Mouse (Mus musculus) myocyte (in vitro differentiated cells): ENCODE measurements around the gene Ccdc88a. TPM values are rescaled to one million over a fixed set of nuclear protein-coding genes. Genes with fewer than 3 reads are reported as not detected.

ENCODE experiments used
- H3K27me3 ChIP-seq: one replicate; pipeline ENCODE4 v1.6.1; 2011; ENCODE audit not compliant: control insufficient read depth, insufficient read depth, insufficient read length
- H3K36me3 ChIP-seq: one replicate; pipeline ENCODE4 v1.6.1; 2011; ENCODE audit not compliant: control insufficient read depth, insufficient read depth
- H3K4me2 ChIP-seq: one replicate; pipeline ENCODE4 v1.6.1; 2011; ENCODE audit warnings: low read depth, control low read depth
- H3K4me3 ChIP-seq: one replicate; pipeline ENCODE4 v1.5.1; 2011; ENCODE audit warnings: mild to moderate bottlenecking, control low read depth, moderate library complexity
- H3K79me2 ChIP-seq: one replicate; pipeline ENCODE4 v1.6.1; 2011; ENCODE audit not compliant: control insufficient read depth, insufficient read depth
- H3ac ChIP-seq: one replicate; pipeline ENCODE4 v1.6.1; 2011; ENCODE audit not compliant: control insufficient read depth, insufficient read length
- CEBPB ChIP-seq: IDR thresholded peaks from 2 replicates; pipeline ENCODE4 v1.6.1; 2011; ENCODE audit warnings: mild to moderate bottlenecking, moderate library complexity; ENCODE audit not compliant: poor library complexity, insufficient read depth, severe bottlenecking
- E2F4 ChIP-seq: IDR thresholded peaks from one replicate; pipeline ENCODE4 v1.6.1; 2011; ENCODE audit warnings: mild to moderate bottlenecking, control low read depth, moderate library complexity; ENCODE audit not compliant: insufficient read depth
- MAX ChIP-seq: IDR thresholded peaks from one replicate; pipeline ENCODE4 v1.6.1; 2011; ENCODE audit warnings: low read depth, mild to moderate bottlenecking, control low read depth
- MYOD1 ChIP-seq, 3 experiments: IDR thresholded peaks; one replicate each; pipeline ENCODE4 v1.6.1; 2011; ENCODE audit warnings: control low read depth in 2 of 3, low read depth in 2 of 3, mild to moderate bottlenecking in 2 of 3, moderate library complexity in 1 of 3; ENCODE audit not compliant: insufficient read length in 2 of 3, control insufficient read depth in 1 of 3
- MYOG ChIP-seq, 3 experiments: IDR thresholded peaks; one replicate each; pipeline ENCODE4 v1.6.1; 2011; ENCODE audit warnings: control low read depth in 2 of 3, low read depth in 2 of 3, mild to moderate bottlenecking in 2 of 3; ENCODE audit not compliant: insufficient read length in 2 of 3, control insufficient read depth in 1 of 3, insufficient read depth in 1 of 3
- POLR2A ChIP-seq: IDR thresholded peaks from one replicate; pipeline ENCODE4 v1.6.1; 2011; ENCODE audit warnings: low read depth, mild to moderate bottlenecking, control low read depth, moderate library complexity; ENCODE audit not compliant: insufficient read length
- POLR2AphosphoS2 ChIP-seq: IDR thresholded peaks from one replicate; pipeline ENCODE4 v1.6.1; 2011; ENCODE audit warnings: low read depth, control low read depth; ENCODE audit not compliant: insufficient read length
- REST ChIP-seq: IDR thresholded peaks from one replicate; pipeline ENCODE4 v1.6.1; 2011; ENCODE audit warnings: mild to moderate bottlenecking, control low read depth, moderate library complexity; ENCODE audit not compliant: insufficient read depth, insufficient read length
- SRF ChIP-seq: IDR thresholded peaks from one replicate; pipeline ENCODE4 v1.6.1; 2011; ENCODE audit warnings: low read depth; ENCODE audit not compliant: control insufficient read depth, insufficient read length
- TCF12 ChIP-seq: IDR thresholded peaks from one replicate; pipeline ENCODE4 v1.6.1; 2011; ENCODE audit warnings: mild to moderate bottlenecking, control low read depth; ENCODE audit not compliant: poor library complexity, insufficient read depth, severe bottlenecking
- TCF3 ChIP-seq: IDR thresholded peaks from one replicate; pipeline ENCODE4 v1.6.1; 2011; ENCODE audit warnings: low read depth, control low read depth; ENCODE audit not compliant: insufficient read length
- USF1 ChIP-seq: IDR thresholded peaks from one replicate; pipeline ENCODE4 v1.6.1; 2011; ENCODE audit warnings: low read depth, mild to moderate bottlenecking, control low read depth, moderate library complexity
- polyA plus RNA-seq: library from polyadenylated mRNA; unstranded; fragments of >200 nt; fragmentation: generic; extraction: Trizol; gene quantifications from one replicate; pipeline ENCODE4 v1.2.1, GENCODE M21; 2012; ENCODE audit warnings: missing spikeins

Gene Ccdc88a
- polyA plus RNA-seq, 1 experiment: 3.0 TPM

DNA sequence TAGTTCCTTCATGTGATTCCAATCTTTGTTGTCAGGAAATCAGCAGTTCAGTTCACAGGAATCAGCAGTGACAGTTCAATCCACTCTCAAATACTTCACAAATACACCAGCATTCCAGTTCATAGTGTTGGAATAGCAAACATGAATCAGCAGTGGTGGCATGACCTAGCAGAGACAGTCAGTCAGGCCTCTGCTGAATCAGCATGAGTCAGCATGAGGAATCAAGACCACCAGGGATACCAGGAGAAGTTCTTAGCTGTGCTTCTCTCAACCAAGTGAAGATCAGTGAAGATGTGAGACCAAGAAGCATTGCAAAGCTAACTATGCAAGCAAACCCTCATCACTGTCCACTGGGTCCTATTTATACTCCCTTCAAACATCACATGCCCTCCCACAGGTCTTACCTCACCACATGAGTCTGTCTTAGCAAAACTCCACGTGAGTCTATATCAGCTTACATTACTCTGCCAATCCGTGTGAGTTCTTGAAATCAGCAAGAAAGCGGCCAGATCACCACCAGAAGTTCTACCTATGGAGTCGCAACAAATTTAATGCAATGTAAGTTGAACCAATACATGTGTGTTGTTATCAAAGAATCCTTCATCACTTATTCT is 27.7 kb upstream of the Ccdc88a start:
- Histone ChIP-seq H3K79me2 (no peaks in the 10 kb centered on the region), H3K36me3 (no peaks in the 10 kb centered on the region), H3K27me3 (no peaks in the 10 kb centered on the region), H3K4me3 (no peak overlapping the region), H3ac (no peak overlapping the region), H3K4me2 (no peak overlapping the region)
- no peak for TF ChIP-seq MAX
- TF ChIP-seq REST: no peak
- TF ChIP-seq USF1: no peak
- no peak for TF ChIP-seq POLR2A
- no peak for TF ChIP-seq CEBPB
- no peak for TF ChIP-seq TCF3
- TF ChIP-seq MYOG (IDR thresholded peaks at IDR 0.05; ENCODE audit: control insufficient read depth in 1 of 3, insufficient read depth in 1 of 3, insufficient read length in 2 of 3, low read depth in 2 of 3): no peak
- TF ChIP-seq TCF12: no peak
- TF ChIP-seq SRF: no peak
- no peak for TF ChIP-seq POLR2AphosphoS2
- no peak for TF ChIP-seq E2F4
- no peak for TF ChIP-seq MYOD1 (IDR thresholded peaks at IDR 0.05; ENCODE audit: control insufficient read depth in 1 of 3, insufficient read length in 2 of 3, low read depth in 2 of 3)

DNA sequence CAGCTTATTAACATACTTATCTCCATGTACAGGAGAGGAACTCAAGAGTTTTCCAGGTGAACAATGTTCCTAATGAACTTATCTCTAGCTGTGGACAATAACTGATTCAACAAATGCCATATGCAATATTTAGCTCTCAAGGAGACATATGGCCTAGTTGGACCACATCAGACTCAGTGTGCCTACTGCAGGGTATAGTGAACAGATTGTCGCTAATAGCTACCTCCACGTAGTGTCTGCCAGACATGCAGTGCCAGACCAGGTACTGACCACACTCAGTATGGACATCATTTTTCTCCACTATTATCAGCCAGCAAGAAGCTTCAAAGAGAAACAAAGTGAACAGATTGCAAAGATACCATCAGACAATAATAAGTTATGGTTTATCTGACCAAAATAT is 22.6 kb upstream of the Ccdc88a start:
- no peak for TF ChIP-seq POLR2A
- TF ChIP-seq USF1: no peak
- no peak for TF ChIP-seq CEBPB
- TF ChIP-seq TCF3: no peak
- TF ChIP-seq MYOD1 (IDR thresholded peaks at IDR 0.05; ENCODE audit: control insufficient read depth in 1 of 3, insufficient read length in 2 of 3, low read depth in 2 of 3): no peak
- TF ChIP-seq SRF: no peak
- no peak for TF ChIP-seq MAX
- TF ChIP-seq MYOG (IDR thresholded peaks at IDR 0.05; ENCODE audit: control insufficient read depth in 1 of 3, insufficient read depth in 1 of 3, insufficient read length in 2 of 3, low read depth in 2 of 3): no peak
- no peak for TF ChIP-seq POLR2AphosphoS2
- no peak for TF ChIP-seq REST
- TF ChIP-seq TCF12: no peak
- TF ChIP-seq E2F4: no peak
- Histone ChIP-seq H3K4me2 (no peak overlapping the region), H3K79me2 (no peaks in the 10 kb centered on the region), H3K27me3 (no peaks in the 10 kb centered on the region), H3K4me3 (no peak overlapping the region), H3K36me3 (no peaks in the 10 kb centered on the region), H3ac (no peak overlapping the region)

DNA sequence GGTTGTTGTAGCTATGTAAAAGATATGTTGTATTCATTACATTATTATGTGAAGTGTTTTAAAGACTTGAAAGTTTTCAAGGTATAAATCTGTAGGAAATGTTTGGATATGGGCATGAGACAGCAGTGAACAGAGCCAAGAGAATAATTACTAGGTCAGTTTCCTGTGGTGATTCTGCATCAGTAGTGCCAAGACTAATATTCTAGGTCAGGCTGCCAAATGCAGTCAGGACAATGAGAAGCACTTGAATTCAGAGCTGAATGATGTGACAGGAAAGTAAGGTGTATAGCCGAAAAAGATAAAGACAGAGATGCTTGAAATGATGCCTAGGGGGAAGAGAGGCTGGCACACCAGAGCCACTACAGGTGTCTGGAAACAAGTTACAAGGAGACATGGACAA is 21.2 kb upstream of the Ccdc88a start:
- Histone ChIP-seq H3ac (no peak overlapping the region), H3K4me2 (no peak overlapping the region), H3K36me3 (no peaks in the 10 kb centered on the region), H3K4me3 (no peak overlapping the region), H3K79me2 (no peaks in the 10 kb centered on the region), H3K27me3 (no peaks in the 10 kb centered on the region)
- no peak for TF ChIP-seq SRF
- TF ChIP-seq REST: no peak
- no peak for TF ChIP-seq POLR2A
- no peak for TF ChIP-seq E2F4
- no peak for TF ChIP-seq MYOD1 (IDR thresholded peaks at IDR 0.05; ENCODE audit: control insufficient read depth in 1 of 3, insufficient read length in 2 of 3, low read depth in 2 of 3)
- TF ChIP-seq USF1: no peak
- TF ChIP-seq POLR2AphosphoS2: no peak
- TF ChIP-seq MYOG (IDR thresholded peaks at IDR 0.05; ENCODE audit: control insufficient read depth in 1 of 3, insufficient read depth in 1 of 3, insufficient read length in 2 of 3, low read depth in 2 of 3): no peak
- TF ChIP-seq MAX: no peak
- no peak for TF ChIP-seq TCF3
- no peak for TF ChIP-seq TCF12
- no peak for TF ChIP-seq CEBPB

DNA sequence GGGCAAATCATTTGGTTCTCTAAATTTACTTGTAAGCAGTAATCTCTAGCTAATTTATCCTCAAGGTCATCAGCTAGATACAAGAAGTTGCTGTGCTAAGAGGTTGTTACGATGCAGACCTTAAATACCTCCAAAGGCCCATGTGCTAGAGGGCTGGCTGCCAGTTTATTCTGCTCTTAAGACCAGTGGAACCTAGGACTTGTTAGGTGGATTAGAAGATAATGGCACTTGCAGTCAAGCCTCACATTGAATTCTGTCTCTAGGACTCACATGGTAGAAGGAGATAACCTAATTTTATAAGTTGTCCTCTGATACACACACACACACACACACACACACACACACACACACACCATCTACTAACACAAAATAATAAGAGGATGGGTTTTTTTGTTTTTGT is 5.3 kb upstream of the Ccdc88a start:
- no peaks in the 10 kb centered on the region for H3K36me3 ChIP-seq
- H3K27me3 ChIP-seq: no peaks in the 10 kb centered on the region
- no peak overlapping the region for H3ac ChIP-seq
- TF ChIP-seq REST (no peak), MYOG (IDR thresholded peaks at IDR 0.05; ENCODE audit: control insufficient read depth in 1 of 3, insufficient read depth in 1 of 3, insufficient read length in 2 of 3, low read depth in 2 of 3) (no peak), MAX (no peak), TCF3 (no peak), CEBPB (no peak), MYOD1 (IDR thresholded peaks at IDR 0.05; ENCODE audit: control insufficient read depth in 1 of 3, insufficient read length in 2 of 3, low read depth in 2 of 3) (no peak), TCF12 (no peak), USF1 (no peak), SRF (no peak), POLR2AphosphoS2 (no peak), POLR2A (no peak), E2F4 (no peak)
- no peak overlapping the region for H3K4me2 ChIP-seq
- no peak overlapping the region for H3K4me3 ChIP-seq
- H3K79me2 ChIP-seq: no peaks in the 10 kb centered on the region
